Mouse (Mus musculus): ENCODE measurements around the gene Cdc42se2.

- TF ChIP-seq CTCF (IDR thresholded peaks at IDR 0.05; ENCODE audit: low read depth, low read length) (no peak), POLR2A (IDR thresholded peaks at IDR 0.05; ENCODE audit: extremely low read depth, insufficient read depth, low read length) (no peak)
Measured at GRCm38 (mm10) chr11:54751502-54751901, 36.0 kb downstream of the Cdc42se2 start.
